Mouse (Mus musculus) heart, adult 2 months (tissue): ENCODE data around the gene Col2a1. TPM values are rescaled to one million over a fixed set of nuclear protein-coding genes. Genes with fewer than 3 reads are reported as not detected.

Source experiments
- DNase-seq, 2 experiments: peaks; one replicate each; pipeline ENCODE4 v3.0.0; 2021
- H3K27ac ChIP-seq: fragments of 200-600 bp; 2 replicates; pipeline ENCODE4 v1.8.1; 2022
- H3K27me3 ChIP-seq: fragments of 200-500 bp; 2 replicates; pipeline ENCODE4 v1.6.1; 2012; ENCODE audit warnings: mild to moderate bottlenecking, low read length, inconsistent platforms, mixed read lengths; ENCODE audit not compliant: control insufficient read depth, insufficient read depth
- H3K36me3 ChIP-seq: fragments of 200-500 bp; 2 replicates; pipeline ENCODE4 v1.6.1; 2012; ENCODE audit warnings: low read length, inconsistent platforms; ENCODE audit not compliant: control insufficient read depth, insufficient read depth
- H3K4me1 ChIP-seq: fragments of 200-500 bp; 2 replicates; pipeline ENCODE4 v1.6.1; 2011; ENCODE audit warnings: low read length; ENCODE audit not compliant: control insufficient read depth, insufficient read depth
- H3K4me3 ChIP-seq: fragments of 200-600 bp; 2 replicates; pipeline ENCODE4 v1.8.1; 2022
- H3K79me2 ChIP-seq: fragments of 200-500 bp; replicated peaks from 2 replicates; pipeline ENCODE4 v1.6.1; 2012; ENCODE audit warnings: mild to moderate bottlenecking, inconsistent platforms, low read length, moderate library complexity, mixed read lengths; ENCODE audit not compliant: control insufficient read depth, insufficient read depth
- H3K9ac ChIP-seq: fragments of 200-500 bp; 2 replicates; pipeline ENCODE4 v1.6.1; 2012; ENCODE audit warnings: low read depth, mild to moderate bottlenecking, control low read depth, inconsistent platforms, low read length, mixed read lengths
- CTCF ChIP-seq: fragments of 200-600 bp; IDR thresholded peaks from 2 replicates; pipeline ENCODE4 v1.8.1; 2022; ENCODE audit warnings: antibody characterized with exemption, mild to moderate bottlenecking, moderate library complexity
- EP300 ChIP-seq: fragments of 200-500 bp; IDR thresholded peaks from 2 replicates; pipeline ENCODE4 v1.6.1; 2011; ENCODE audit warnings: low read depth, low read length, control low read depth; ENCODE audit not compliant: insufficient read depth
- POLR2A ChIP-seq: fragments of 200-500 bp; IDR thresholded peaks from 2 replicates; pipeline ENCODE4 v1.6.1; 2011; ENCODE audit warnings: mild to moderate bottlenecking, low read depth, low read length, control low read depth; ENCODE audit not compliant: insufficient read depth
- WGBS: fragments of 180-500 bp; shearing (Covaris S2); methylation state at CpG from one replicate; pipeline ENCODE4 v1.1.7; 2018; 5-methylcytosine and 5-hydroxymethylcytosine counted together
- intact Hi-C: fragments of 180-260 bp; cut with DNase I; formaldehyde crosslinking; loops from one replicate; pipeline ENCODE4 v1.15.1; 2025
- polyA plus RNA-seq: library from polyadenylated mRNA; depleted of rRNA; stranded (reverse); fragments of >200 nt; gene quantifications from 2 replicates; pipeline ENCODE4 v1.2.3, GENCODE M21; 2012; rRNA removed
- total RNA-seq, 2 experiments: library from RNA; stranded (reverse); gene quantifications; 2 replicates each; pipeline ENCODE4 v1.2.3; 2021

Col2a1 gene
- total and polyA plus RNA-seq, 3 experiments: 0.27 to 0.61 (median 0.37) TPM

GRCm38 (mm10) chr15:97932441-97932840 lies 72.1 kb downstream of the Col2a1 start:
- DNase-seq: no peak
- Histone ChIP-seq H3K79me2 (no peaks in the 10 kb centered on the region), H3K4me3 (no peak overlapping the region), H3K27me3 (no peaks in the 10 kb centered on the region), H3K36me3 (no peaks in the 10 kb centered on the region), H3K27ac (no peak overlapping the region), H3K9ac (no peak overlapping the region), H3K4me1 (no peaks in the 10 kb centered on the region)
- intact Hi-C loops: no loop called here
- WGBS: 78% methylated on average over 12 of the region's 12 CpGs
- TF ChIP-seq CTCF (no peak), POLR2A (no peak), EP300 (no peak)

DNA sequence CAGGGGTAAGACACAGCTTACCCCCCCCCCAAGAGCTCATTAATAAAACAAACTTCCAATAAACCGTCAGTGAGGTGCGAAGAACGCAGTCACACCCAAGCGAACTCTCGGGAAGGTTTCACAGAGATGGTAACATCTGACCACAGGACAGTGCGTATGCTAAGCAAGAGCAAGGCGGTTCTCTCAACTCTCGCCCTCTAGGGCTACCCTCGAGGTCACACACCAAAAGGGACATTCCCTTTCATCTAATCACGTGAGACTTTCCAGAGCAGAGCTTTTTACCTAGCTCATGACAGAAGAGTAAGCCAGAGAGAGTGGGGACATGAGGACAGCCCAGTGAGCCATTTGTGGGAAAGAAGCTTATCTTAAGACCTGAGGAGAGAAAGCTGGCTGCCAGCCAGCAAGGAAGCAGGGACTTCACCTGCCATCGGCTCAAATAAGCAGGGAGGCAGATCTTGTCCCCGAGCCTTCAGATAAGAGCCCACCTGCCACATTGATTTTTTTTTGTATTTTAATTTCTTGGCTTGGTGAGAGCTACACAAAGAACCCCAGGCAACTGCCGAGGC lies 75.2 kb downstream of the Col2a1 start:
- TF ChIP-seq EP300 (no peak), POLR2A (no peak), CTCF (no peak)
- intact Hi-C loops: no loop called here
- 50% methylated on average over 13 of the region's 13 CpGs for WGBS
- Histone ChIP-seq H3K36me3 (no peaks in the 10 kb centered on the region), H3K27me3 (no peaks in the 10 kb centered on the region), H3K4me1 (no peaks in the 10 kb centered on the region), H3K27ac (no peak overlapping the region), H3K9ac (no peak overlapping the region), H3K4me3 (no peak overlapping the region), H3K79me2 (no peaks in the 10 kb centered on the region)
- no peak for DNase-seq

GRCm38 (mm10) chr15:97927821-97928220 lies 76.7 kb downstream of the Col2a1 start:
- no peaks in the 10 kb centered on the region for H3K4me1 ChIP-seq
- intact Hi-C loops: no loop called here
- H3K4me3 ChIP-seq: no peak overlapping the region
- TF ChIP-seq CTCF: no peak
- no peak for TF ChIP-seq EP300
- TF ChIP-seq POLR2A: no peak
- 31% methylated on average over 6 of the region's 6 CpGs for WGBS
- H3K79me2 ChIP-seq: no peaks in the 10 kb centered on the region
- no peak for DNase-seq
- H3K9ac ChIP-seq: no peak overlapping the region
- no peak overlapping the region for H3K27ac ChIP-seq
- H3K27me3 ChIP-seq: no peaks in the 10 kb centered on the region
- H3K36me3 ChIP-seq: no peaks in the 10 kb centered on the region

- WGBS: 38% methylated on average over 4 of the region's 4 CpGs
Measured at GRCm38 (mm10) chr15:97927018-97927417, 77.5 kb downstream of the Col2a1 start.

More at GRCm38 (mm10) chr15:97927018-97927417, 77.5 kb downstream of the Col2a1 start:
- no peak overlapping the region for H3K9ac ChIP-seq
- intact Hi-C loops: no loop called here
- H3K36me3 ChIP-seq: no peaks in the 10 kb centered on the region
- no peak overlapping the region for H3K4me3 ChIP-seq
- H3K27ac ChIP-seq: no peak overlapping the region
- no peaks in the 10 kb centered on the region for H3K27me3 ChIP-seq
- no peak for DNase-seq
- H3K4me1 ChIP-seq: no peaks in the 10 kb centered on the region
- TF ChIP-seq POLR2A: no peak
- TF ChIP-seq EP300: no peak
- TF ChIP-seq CTCF: no peak
- no peaks in the 10 kb centered on the region for H3K79me2 ChIP-seq

Other genes starting within 250 kb of the Col2a1 start
- 10 to 100 TPM; 21.5 to 27.9 TPM for gene Rapgef3, start 236.7 kb downstream of the Col2a1 start, total RNA-seq
- gene Rapgef3, start 236.7 kb downstream of the Col2a1 start, polyA plus RNA-seq: 44.4 and 57.0 TPM in 2 replicates
- 10 to 100 TPM; 72.7 to 73.0 TPM for gene Slc48a1, start 226.2 kb downstream of the Col2a1 start, total RNA-seq
- gene Slc48a1, start 226.2 kb downstream of the Col2a1 start, polyA plus RNA-seq: 82.8 and 85.3 TPM in 2 replicates
- 10 to 100 TPM; 23.7 to 25.7 TPM for gene Hdac7, start 160.2 kb downstream of the Col2a1 start, total RNA-seq
- 54.9 and 61.8 TPM in 2 replicates for gene Hdac7, start 160.2 kb downstream of the Col2a1 start, polyA plus RNA-seq
- 1 to 10 TPM; 1.1 to 2.0 TPM for gene Vdr, start 94.1 kb downstream of the Col2a1 start, total RNA-seq
- 2.3 and 2.7 TPM in 2 replicates for gene Vdr, start 94.1 kb downstream of the Col2a1 start, polyA plus RNA-seq
- 10 to 100 TPM; 10.2 to 11.1 TPM for gene Tmem106c, start 40.5 kb downstream of the Col2a1 start, total RNA-seq
- 21.9 and 37.0 TPM in 2 replicates for gene Tmem106c, start 40.5 kb downstream of the Col2a1 start, polyA plus RNA-seq
- gene Pfkm, start 87.9 kb upstream of the Col2a1 start, total RNA-seq: 100 to 1,000 TPM; 800 to 921 TPM
- 521 and 828 TPM in 2 replicates for gene Pfkm, start 87.9 kb upstream of the Col2a1 start, polyA plus RNA-seq
- 1 to 10 TPM; 9.8 to 10.0 TPM for gene Senp1, start 89.0 kb upstream of the Col2a1 start, total RNA-seq
- gene Senp1, start 89.0 kb upstream of the Col2a1 start, polyA plus RNA-seq: 5.3 and 10.1 TPM in 2 replicates
- 100 to 1,000 TPM; 105 to 118 TPM for gene Asb8, start 160.9 kb upstream of the Col2a1 start, total RNA-seq
- 104 and 172 TPM in 2 replicates for gene Asb8, start 160.9 kb upstream of the Col2a1 start, polyA plus RNA-seq
- under 1 TPM; 0.52 to 0.63 TPM for gene Ccdc184, start 162.5 kb upstream of the Col2a1 start, total RNA-seq
- gene Ccdc184, start 162.5 kb upstream of the Col2a1 start, polyA plus RNA-seq: 0.61 and 0.94 TPM in 2 replicates
- gene Olfr288, start 190.8 kb upstream of the Col2a1 start, total RNA-seq: not detected
- gene Olfr288, start 190.8 kb upstream of the Col2a1 start, polyA plus RNA-seq: not detected in 2 replicates
- gene Gm44579, start 216.3 kb upstream of the Col2a1 start, total RNA-seq: not detected
- gene Gm44579, start 216.3 kb upstream of the Col2a1 start, polyA plus RNA-seq: not detected in 2 replicates
- gene Olfr287, start 216.4 kb upstream of the Col2a1 start, total RNA-seq: not detected
- not detected in 2 replicates for gene Olfr287, start 216.4 kb upstream of the Col2a1 start, polyA plus RNA-seq
- gene Olfr286, start 229.8 kb upstream of the Col2a1 start, total RNA-seq: not detected
- not detected in 2 replicates for gene Olfr286, start 229.8 kb upstream of the Col2a1 start, polyA plus RNA-seq